Mouse (Mus musculus): ENCODE measurements around the gene Podxl.

GRCm38 (mm10) chr6:31604629-31605265 is 41.0 kb upstream of the Podxl start:
- TF ChIP-seq CTCF (conservative IDR thresholded peaks at IDR 0.05; ENCODE audit: insufficient read depth, insufficient read length, low read depth, low read length) (no peak), POLR2A (IDR thresholded peaks at IDR 0.05; ENCODE audit: low read depth, low read length) (no peak)

Data from kidney, adult 2 months (tissue).